Mouse (Mus musculus): Measurements from ENCODE around the gene Gm7694.

Gm7694 gene

GRCm38 (mm10) chr1:170306232-170306631 is at the start of gene Gm7694:
Gm7694 (minus strand) TSS chr1:170306332.
- DNase-seq (ENCODE audit: low spot score in 2 of 2), result no peak

DNA sequence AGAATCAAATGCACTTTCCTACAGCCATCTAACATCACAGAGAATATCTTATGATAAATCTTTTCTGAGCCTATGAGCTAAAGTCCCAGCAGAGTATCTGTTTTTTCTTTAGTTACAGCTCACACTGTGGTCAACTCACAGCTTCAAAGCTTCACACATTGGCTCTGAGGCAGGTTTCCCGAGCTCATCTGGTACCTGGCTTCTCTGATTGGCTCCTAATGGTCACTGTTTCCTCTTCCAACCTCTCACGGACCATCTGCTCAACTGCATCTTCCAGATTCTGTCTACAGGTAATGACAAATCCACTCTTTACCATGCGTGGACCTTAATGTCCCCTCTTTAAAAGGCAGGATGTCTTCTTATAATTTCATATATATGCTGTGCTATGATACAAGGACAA is 47.2 kb upstream of the Gm7694 start:
- DNase-seq (ENCODE audit: low spot score in 2 of 2), result no peak

DNA sequence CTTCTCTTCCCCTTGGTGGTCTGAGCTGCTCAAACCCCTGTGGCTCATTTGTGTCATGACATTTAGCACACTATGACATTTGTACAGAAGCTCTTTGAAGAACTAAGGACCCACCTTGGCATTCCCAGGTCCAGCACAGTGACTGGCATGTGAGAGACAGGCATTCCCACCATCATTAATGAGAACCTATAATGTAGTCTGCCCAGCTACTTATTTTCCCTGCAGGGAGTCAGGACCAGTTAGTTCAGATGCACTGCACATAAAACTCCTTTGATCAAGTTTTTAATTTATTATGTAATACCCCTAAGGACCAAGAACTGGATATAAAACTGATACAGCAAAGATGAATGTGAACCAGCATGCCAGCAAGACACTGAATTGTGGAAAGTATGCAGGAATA is 44.9 kb upstream of the Gm7694 start:
- DNase-seq (ENCODE audit: low spot score in 2 of 2), result no peak

DNA sequence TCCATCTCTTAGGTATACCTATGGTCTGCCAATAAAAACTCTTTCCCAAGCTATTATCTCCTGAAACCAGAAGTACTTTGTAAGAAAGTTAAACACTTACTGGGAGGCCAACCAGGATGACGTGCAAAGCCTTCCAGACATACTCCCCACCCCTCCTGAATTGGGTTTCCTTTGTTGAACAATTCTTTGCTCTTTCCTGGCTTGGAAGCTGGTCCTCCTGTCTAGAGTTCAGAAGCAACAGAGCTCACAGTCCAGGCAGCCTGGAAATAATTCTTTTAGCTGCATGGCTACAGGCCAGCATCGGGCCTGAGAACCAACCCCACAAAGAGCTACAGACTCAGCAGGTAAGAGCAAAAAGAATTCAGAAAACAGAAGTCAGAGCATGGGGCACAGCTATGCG is 40.1 kb upstream of the Gm7694 start:
- DNase-seq (ENCODE audit: low spot score in 2 of 2), result no peak

- no peak for DNase-seq (ENCODE audit: low spot score in 2 of 2)
These were observed 37.8 kb upstream of the Gm7694 start for GRCm38 (mm10) chr1:170343906-170344305.

GRCm38 (mm10) chr1:170343081-170343480 is 36.9 kb upstream of the Gm7694 start:
- no peak for DNase-seq (ENCODE audit: low spot score in 2 of 2)

- DNase-seq (ENCODE audit: low spot score in 2 of 2), result no peak
These were observed 33.8 kb upstream of the Gm7694 start for GRCm38 (mm10) chr1:170339943-170340342.

DNA sequence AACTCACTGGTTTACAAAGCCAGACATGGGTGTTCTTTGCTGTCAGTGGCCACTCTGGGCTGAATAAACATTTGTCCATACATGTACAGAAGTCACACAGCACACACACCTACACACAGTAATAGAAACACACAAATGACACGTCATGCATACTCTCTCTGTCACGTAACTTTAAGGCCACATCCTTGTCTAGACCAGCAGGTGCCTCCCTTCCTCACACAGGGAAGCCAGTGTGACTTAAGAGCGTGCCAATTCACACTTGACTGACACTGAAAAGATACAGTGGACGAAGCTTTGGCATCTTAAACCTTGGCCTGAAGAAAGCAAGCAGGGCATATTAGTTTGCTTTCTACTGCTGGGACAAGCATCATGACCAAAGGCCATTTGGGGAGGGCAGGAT is 26.6 kb upstream of the Gm7694 start:
- DNase-seq (ENCODE audit: low spot score in 2 of 2), result no peak

DNA sequence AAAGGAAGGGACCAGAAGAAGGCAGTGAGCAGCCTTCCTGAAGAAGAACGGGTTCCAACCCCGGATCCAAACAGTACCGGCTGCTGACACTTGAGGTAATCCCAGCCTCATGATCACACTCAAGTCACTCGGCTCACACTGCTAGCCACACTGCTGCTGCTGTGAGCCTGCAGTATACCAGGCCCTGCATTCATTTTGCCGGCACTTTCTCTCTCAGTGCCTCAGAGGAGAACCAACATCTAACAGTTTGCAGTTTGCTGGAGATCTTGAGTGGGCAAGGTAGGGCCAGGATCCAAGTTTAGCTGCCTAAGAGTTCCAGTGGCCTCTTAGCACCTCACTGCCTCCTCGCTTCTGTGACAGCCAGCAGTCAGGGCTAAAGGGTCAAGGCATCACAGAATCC is 25.8 kb upstream of the Gm7694 start:
- DNase-seq (ENCODE audit: low spot score in 2 of 2), result no peak

- DNase-seq (ENCODE audit: low spot score in 2 of 2), result no peak
These were observed 19.1 kb upstream of the Gm7694 start for GRCm38 (mm10) chr1:170325277-170325676.

GRCm38 (mm10) chr1:170324312-170324711 is 18.2 kb upstream of the Gm7694 start:
- DNase-seq (ENCODE audit: low spot score in 2 of 2), result no peak

DNA sequence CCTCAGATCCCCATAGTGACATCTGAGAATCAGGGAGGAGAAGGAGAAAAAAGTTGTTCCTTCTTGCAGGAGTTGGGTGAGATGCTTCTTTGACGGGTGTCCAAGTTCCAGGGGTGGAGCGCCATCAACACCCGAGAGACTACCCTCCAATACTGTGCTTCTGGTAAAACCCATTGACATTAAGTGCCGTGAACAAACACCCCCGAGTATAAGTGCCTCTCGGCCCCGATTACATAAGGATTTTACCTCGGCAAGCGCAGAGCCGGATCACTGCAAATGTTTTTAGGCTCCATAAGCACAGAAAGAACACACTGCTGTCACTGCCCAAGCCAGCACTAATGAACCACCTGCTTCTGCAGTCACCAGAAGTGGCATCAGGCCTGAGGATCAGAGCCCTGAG is 16.9 kb upstream of the Gm7694 start:
- DNase-seq (ENCODE audit: low spot score in 2 of 2), result no peak

DNA sequence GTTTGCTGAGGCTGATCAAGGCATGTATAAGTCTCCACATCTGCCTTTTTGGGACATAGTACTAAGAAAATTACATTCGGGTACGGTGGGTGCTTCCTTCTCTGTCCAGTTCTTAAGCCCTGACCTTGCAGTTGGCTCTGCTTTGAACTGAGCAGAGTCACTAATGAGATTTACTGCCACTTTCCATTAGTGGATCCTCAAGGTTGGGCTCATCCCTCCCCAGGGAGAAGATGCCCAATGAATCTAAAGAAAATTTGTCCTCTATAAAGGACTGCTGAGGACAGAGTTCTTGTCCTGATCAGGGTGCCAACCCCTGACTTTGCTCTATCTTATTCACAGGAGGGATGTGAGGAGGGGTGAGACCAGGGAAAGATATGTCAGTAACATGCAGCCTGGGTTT is 15.9 kb upstream of the Gm7694 start:
- DNase-seq (ENCODE audit: low spot score in 2 of 2), result no peak

DNA sequence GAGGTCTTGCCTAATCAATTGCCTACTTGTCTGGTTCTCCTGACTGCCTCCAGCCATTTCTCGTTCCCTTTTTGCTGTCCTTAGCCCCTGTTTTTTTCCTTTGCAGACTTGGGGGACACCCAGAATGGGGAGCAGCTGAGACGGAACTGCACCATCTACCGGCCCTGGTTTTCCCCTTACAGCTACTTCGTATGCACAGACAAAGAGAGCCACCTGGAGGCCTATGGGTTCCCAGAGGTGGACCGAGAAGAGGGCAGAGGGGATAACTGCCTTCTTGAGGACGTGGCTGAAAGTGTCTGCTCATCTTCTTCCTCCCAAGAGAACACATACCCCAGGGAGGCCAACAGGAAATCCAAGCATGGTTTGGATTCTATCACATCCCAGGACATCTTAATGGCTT is 5.3 kb upstream of the Gm7694 start:
- DNase-seq (ENCODE audit: low spot score in 2 of 2), result no peak

DNA sequence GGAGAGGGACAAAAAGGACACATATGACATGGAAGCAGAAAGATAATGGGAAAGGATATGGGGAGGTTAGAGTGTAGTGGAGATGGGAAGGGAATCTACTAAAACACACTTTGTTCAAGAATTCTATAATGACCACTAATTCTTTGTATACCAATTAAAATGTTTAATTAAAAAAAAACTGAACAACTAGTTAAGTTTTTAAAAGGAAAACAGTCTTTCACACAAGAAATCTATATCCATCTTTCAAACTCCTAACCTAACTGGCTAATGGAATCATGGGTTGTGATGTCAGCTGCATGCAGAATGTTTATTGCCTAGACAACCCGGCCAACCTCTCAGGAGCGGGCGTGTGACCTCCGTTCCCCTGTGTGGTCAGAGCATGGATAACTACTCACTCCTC is 2.4 kb upstream of the Gm7694 start, which contains the start of gene Spata46:
Gene Spata46, plus strand, starts transcription at position 301 of the 400 bp plus-strand sequence.
- DNase-seq (ENCODE audit: low spot score in 2 of 2), result no peak

GRCm38 (mm10) chr1:170305002-170305401 is 1.1 kb downstream of the Gm7694 start:
- DNase-seq (ENCODE audit: low spot score in 2 of 2), result no peak

DNA sequence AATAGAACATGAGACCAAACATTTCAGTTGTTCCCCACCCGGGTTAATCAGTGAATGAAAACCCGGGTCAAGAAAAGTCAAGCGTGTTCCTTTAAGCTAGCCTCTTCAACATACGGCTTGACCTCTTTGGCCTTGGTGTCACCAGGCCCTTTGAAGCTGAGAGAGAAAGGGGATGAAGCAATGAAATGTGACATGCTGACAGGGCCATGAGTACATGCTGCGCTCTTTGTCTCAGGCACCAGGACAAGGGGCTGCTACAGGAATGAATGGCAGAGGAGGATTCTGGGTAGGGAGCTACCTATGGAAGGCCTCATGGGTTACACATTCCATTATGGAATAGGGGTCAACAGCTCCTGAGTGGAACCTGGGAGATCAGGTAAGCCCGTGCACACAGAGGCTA is 3.0 kb downstream of the Gm7694 start:
- no peak for DNase-seq (ENCODE audit: low spot score in 2 of 2)

DNA sequence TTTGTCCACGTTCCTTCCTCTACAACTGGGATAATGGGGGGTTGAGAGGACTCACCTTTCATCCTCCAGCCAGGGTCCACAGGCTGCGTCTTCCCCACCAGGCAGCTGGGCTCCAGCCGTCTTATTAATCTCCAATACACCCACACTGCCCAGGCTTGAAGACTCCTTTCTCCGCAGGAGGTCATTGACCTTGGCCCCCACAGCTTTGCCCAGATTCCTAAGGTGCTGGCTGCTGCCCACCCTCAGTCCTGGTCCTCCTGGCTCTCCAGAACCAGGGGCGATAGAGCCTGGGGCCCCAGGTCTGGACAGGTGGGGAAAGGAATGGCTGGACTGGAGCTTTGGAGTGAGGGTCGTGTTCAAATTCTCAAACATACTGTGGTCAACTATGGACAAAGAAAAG is 3.7 kb downstream of the Gm7694 start:
- no peak for DNase-seq (ENCODE audit: low spot score in 2 of 2)

DNA sequence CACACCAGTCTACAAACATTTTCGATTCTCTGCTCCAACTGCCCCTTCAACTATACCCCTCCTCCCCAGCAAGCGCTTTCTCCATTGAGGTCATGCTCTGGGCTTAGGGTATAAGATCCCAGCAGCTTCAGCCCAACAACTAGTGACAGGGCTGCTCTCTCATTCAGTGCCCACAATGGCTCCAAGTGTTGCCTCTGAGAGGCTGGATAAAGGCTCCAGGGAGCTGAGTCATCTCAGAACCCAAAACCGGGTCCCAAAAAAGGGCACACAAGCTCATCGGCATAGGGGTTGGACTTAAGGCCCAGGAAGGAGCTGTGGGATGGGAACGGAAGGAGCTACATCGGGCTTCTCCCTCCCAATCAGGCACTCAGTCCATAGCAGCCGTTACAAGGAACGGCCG is 4.4 kb downstream of the Gm7694 start:
- no peak for DNase-seq (ENCODE audit: low spot score in 2 of 2)

GRCm38 (mm10) chr1:170299496-170299895 is 6.6 kb downstream of the Gm7694 start:
- no peak for DNase-seq (ENCODE audit: low spot score in 2 of 2)

- DNase-seq (ENCODE audit: low spot score in 2 of 2), result no peak
These were observed 11.2 kb downstream of the Gm7694 start for GRCm38 (mm10) chr1:170294786-170295570.

DNA sequence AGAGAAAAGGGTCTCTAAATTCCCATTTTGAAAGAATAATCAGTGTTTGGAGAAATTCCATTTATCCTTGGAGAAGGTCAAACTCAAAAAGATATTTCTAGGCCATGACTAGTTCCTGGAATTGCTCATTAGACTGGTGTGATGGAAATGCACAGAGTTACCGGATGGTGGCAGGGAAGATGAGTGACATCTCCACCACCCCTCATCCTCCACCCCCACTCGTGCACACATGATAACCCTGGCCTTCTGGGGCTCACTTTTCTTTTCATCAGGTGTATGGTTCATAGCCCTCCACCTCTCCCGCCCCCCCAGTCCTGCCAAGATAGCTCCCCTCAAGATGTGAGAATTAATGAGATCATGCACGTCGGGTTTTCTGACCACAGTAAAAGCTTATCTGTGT is 12.9 kb downstream of the Gm7694 start:
- DNase-seq (ENCODE audit: low spot score in 2 of 2), result no peak

GRCm38 (mm10) chr1:170292239-170292951 is 13.7 kb downstream of the Gm7694 start:
- peak; percentile 73 to 75 for DNase-seq (ENCODE audit: low spot score in 2 of 2)
